Comparison of ENCODE assay signal across 10 mouse cellular contexts in the genomic region with DNA sequence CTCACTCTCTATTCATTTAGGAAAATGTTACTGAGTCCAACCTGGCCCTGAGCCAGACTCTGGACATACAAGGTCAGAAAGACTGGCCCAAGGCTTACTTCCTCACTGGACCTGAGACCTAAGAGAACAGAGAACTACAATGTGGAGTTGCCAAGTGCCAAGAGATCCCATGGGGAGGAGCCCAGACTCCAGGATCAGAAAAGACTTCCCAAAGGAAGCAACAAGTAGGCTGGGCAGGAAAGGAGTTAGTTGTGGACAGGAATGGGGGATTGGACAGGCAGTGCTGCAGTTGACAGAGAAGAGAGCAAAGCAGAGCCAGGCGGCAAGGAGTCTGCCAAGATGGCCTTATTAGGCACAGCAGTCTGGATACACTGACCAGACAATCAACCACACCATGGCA. TPM values are rescaled to one million over a fixed set of nuclear protein-coding genes. Genes with fewer than 3 reads are reported as not detected.
A peak's percentile ranks its signal among the peaks of the same experiment; 100 is the strongest.
DNase-seq lines count a peak whose midpoint lies in the region; ATAC-seq and TF ChIP-seq lines count a peak whose summit lies in the region.
"Had no signal": no experiment of that assay in that cellular context is flagged by ENCODE, and none has a peak within 500 bp of the region (broad histone marks: within the 10 kb centered on the region; RNA-seq: fewer than 3 reads in every experiment).

No protein-coding gene starts in this region.

- H3K9ac ChIP-seq in forebrain, postnatal 0 days = no peak overlapping the region
- H3K9ac ChIP-seq: embryonic facial prominence, embryonic 13.5 days had no signal

- no peaks in the 10 kb centered on the region for H3K36me3 ChIP-seq in forebrain, postnatal 0 days (ENCODE audit: insufficient read depth)
- H3K36me3 ChIP-seq: embryonic facial prominence, embryonic 13.5 days had no signal

- WGBS in forebrain, postnatal 0 days = 63% methylated on average over 1 of the region's 1 CpGs

- H3K27me3 ChIP-seq in forebrain, postnatal 0 days (ENCODE audit: insufficient read depth, low read length) = no peaks in the 10 kb centered on the region
- H3K27me3 ChIP-seq: embryonic facial prominence, embryonic 13.5 days had no signal

- H3K4me1 ChIP-seq in brown adipose tissue, adult 24 weeks (ENCODE audit: control insufficient read depth, insufficient read depth, insufficient read length, low read length) = peaks cover 31% of the 10 kb centered on the region
- no peaks in the 10 kb centered on the region for H3K4me1 ChIP-seq in forebrain, postnatal 0 days (ENCODE audit: insufficient read depth)

- no peak for TF ChIP-seq CTCF in layer of hippocampus, adult 2 months (conservative IDR thresholded peaks at IDR 0.05)
- TF ChIP-seq CTCF in forebrain, postnatal 0 days (IDR thresholded peaks at IDR 0.05; ENCODE audit: low read depth) = no peak

- intact Hi-C loops in heart, postnatal 36 days (cut with DNase I) = no loop called here

- H3K4me3 ChIP-seq in layer of hippocampus, adult 2 months = no peak overlapping the region
- no peak overlapping the region for H3K4me3 ChIP-seq in brown adipose tissue, adult 24 weeks (ENCODE audit: insufficient read depth, low read depth, low read length)
- H3K4me3 ChIP-seq in forebrain, postnatal 0 days (ENCODE audit: low read depth, low read length) = no peak overlapping the region
- H3K4me3 ChIP-seq: embryonic facial prominence, embryonic 13.5 days had no signal

- DNase-seq in layer of hippocampus, adult 2 months (ENCODE audit: low spot score in 2 of 2) = no peak
- no peak for DNase-seq in layer of hippocampus, postnatal 36 days
- peak; percentile 72 to 75 for DNase-seq in heart, postnatal 36 days
- peak; percentile 70 to 81 for DNase-seq in lung, postnatal 4 days
- DNase-seq in left cerebral cortex, adult 18-20 months (ENCODE audit: low spot score in 2 of 2) = no peak
- DNase-seq in forebrain, postnatal 0 days = no peak

- no peak for ATAC-seq in megakaryocyte-erythroid progenitor cell, adult 5-6 weeks (replicated peaks; ENCODE audit: low FRiP score, low TSS enrichment, poor library complexity, severe bottlenecking)
- no peak for ATAC-seq in forebrain, postnatal 0 days

- H3K9me3 ChIP-seq in forebrain, postnatal 0 days (ENCODE audit: low read length) = no peaks in the 10 kb centered on the region
- H3K9me3 ChIP-seq: embryonic facial prominence, embryonic 13.5 days; G1E had no signal

- H3K27ac ChIP-seq in layer of hippocampus, adult 2 months = peak overlapping the region; percentile 40
- peak overlapping the region; percentile 63; the same call in 1 of the 2 replicates for H3K27ac ChIP-seq in brown adipose tissue, adult 24 weeks (replicated peaks; ENCODE audit: low read depth, low read length)
- no peak overlapping the region for H3K27ac ChIP-seq in forebrain, postnatal 0 days (ENCODE audit: low read depth, low read length)
- H3K27ac ChIP-seq: embryonic facial prominence, embryonic 13.5 days had no signal

- no peak overlapping the region for H3K4me2 ChIP-seq in forebrain, postnatal 0 days (ENCODE audit: low read depth)
- H3K4me2 ChIP-seq: embryonic facial prominence, embryonic 13.5 days had no signal

RNA-seq across cellular contexts. Expression of a gene that starts 13.8 kb away (rescaled TPM):
- total RNA-seq in layer of hippocampus, adult 2 months (2021) = 100 to 1,000 TPM; 101 to 106 TPM
- 100 to 1,000 TPM in 1 of 2 experiments, 10 to 100 TPM in 1; 92.0 to 104 TPM for total RNA-seq in layer of hippocampus, postnatal 36 days (2021)
- polyA plus RNA-seq in brown adipose tissue, adult 24 weeks (2012; ENCODE audit: insufficient read depth, insufficient read length, missing spikeins) = 4.5 and 5.9 TPM in 2 replicates
- total RNA-seq in heart, postnatal 36 days (2021) = 10 to 100 TPM; 19.7 to 20.3 TPM
- 10 to 100 TPM; 58.8 to 67.3 TPM for total RNA-seq in left cerebral cortex, adult 18-20 months (2021)
- 6.7 and 8.2 TPM in 2 replicates for total RNA-seq in megakaryocyte-erythroid progenitor cell, adult 5-6 weeks (2014; fragmentation: Nextera tagmentation)
- total RNA-seq in megakaryocyte-erythroid progenitor cell, adult 5-6 weeks (2017) = 6.0 and 7.1 TPM in 2 replicates
- total RNA-seq in forebrain, postnatal 0 days (2014; rRNA removed) = 47.1 and 53.8 TPM in 2 replicates
- 31.7 and 37.6 TPM in 2 replicates for polyA plus RNA-seq in forebrain, postnatal 0 days (2015; fragmentation: Nextera tagmentation; extraction: Ambion mirVana)

Comparison
In these comparisons a context has a peak if more than half of its experiments do, and no peak if none do; other contexts are left out.
1. DNase-seq: peak in heart, postnatal 36 days (2 of 2) and lung, postnatal 4 days (2 of 2); none in layer of hippocampus, adult 2 months (0 of 2), layer of hippocampus, postnatal 36 days (0 of 2), left cerebral cortex, adult 18-20 months (0 of 2) and forebrain, postnatal 0 days (single experiment).